20 mouse cellular contexts compared by ENCODE assay signal in the genomic region with DNA sequence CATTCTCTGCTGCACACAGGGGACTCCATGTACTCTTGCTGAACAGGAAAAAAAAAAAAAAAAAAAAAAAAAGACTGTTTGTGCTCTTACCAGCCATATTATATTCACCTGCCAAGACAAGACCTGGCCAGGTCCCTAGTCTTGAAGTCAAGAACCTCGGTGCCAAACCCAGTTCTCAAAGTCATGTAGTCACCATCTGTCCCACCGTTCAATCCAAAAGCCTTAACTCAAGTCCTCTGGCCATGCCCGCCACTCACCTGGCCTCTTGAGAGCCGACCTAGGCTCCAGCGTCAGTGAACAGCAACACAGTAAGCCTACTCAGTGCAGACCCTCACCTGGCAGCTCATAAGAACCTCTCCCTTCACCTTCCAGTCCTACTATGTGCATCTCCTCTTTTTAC.
A peak's percentile ranks its signal among the peaks of the same experiment; 100 is the strongest.
DNase-seq lines count a peak whose midpoint lies in the region; ATAC-seq and TF ChIP-seq lines count a peak whose summit lies in the region.
"Had no signal": no experiment of that assay in that cellular context is flagged by ENCODE, and none has a peak within 500 bp of the region (broad histone marks: within the 10 kb centered on the region; RNA-seq: fewer than 3 reads in every experiment).

No protein-coding gene starts in this region.

- no peaks in the 10 kb centered on the region for H3K27me3 ChIP-seq in cerebellum, adult 2 months (ENCODE audit: control insufficient read depth, insufficient read depth, low read length)
- H3K27me3 ChIP-seq in heart, embryonic 13.5 days (replicated peaks) = no peaks in the 10 kb centered on the region
- H3K27me3 ChIP-seq in heart, embryonic 10.5 days (ENCODE audit: insufficient read depth, poor library complexity, severe bottlenecking) = peaks cover 4% of the 10 kb centered on the region; the same call in 1 of the 2 replicates
- H3K27me3 ChIP-seq: embryonic facial prominence, embryonic 12.5 days; embryonic facial prominence, embryonic 15.5 days; heart, embryonic 12.5 days had no signal

- H3K9me3 ChIP-seq in heart, embryonic 13.5 days = no peaks in the 10 kb centered on the region
- H3K9me3 ChIP-seq in heart, embryonic 10.5 days = no peaks in the 10 kb centered on the region
- H3K9me3 ChIP-seq: embryonic facial prominence, embryonic 12.5 days; embryonic facial prominence, embryonic 15.5 days; G1E; heart, embryonic 12.5 days had no signal

- H3K4me2 ChIP-seq in heart, embryonic 13.5 days = no peak overlapping the region
- H3K4me2 ChIP-seq: embryonic facial prominence, embryonic 12.5 days; embryonic facial prominence, embryonic 15.5 days; heart, embryonic 12.5 days; hindbrain, embryonic 14.5 days had no signal

- TF ChIP-seq POLR2A in cerebellum, adult 2 months (IDR thresholded peaks at IDR 0.05; ENCODE audit: borderline replicate concordance, insufficient read depth, low read length) = no peak

- no peak for ATAC-seq in cerebellum, adult (ENCODE audit: insufficient number of reproducible peaks, low FRiP score, low TSS enrichment)
- no peak for ATAC-seq in heart, embryonic 13.5 days (ENCODE audit: extremely low read depth, insufficient number of reproducible peaks, low FRiP score, low TSS enrichment)
- ATAC-seq: forebrain, embryonic 14.5 days; forebrain, postnatal 0 days; inflammation-experienced regulatory T-cells, adult 6 months; Patski had no signal

- H3K27ac ChIP-seq in cerebellum, adult 2 months (ENCODE audit: insufficient read depth, low read length) = no peak overlapping the region
- peak overlapping the region; percentile 31; the same call in 1 of the 2 replicates for H3K27ac ChIP-seq in heart, embryonic 13.5 days (replicated peaks)
- no peak overlapping the region for H3K27ac ChIP-seq in heart, embryonic 10.5 days
- H3K27ac ChIP-seq: embryonic facial prominence, embryonic 12.5 days; embryonic facial prominence, embryonic 15.5 days; gastrocnemius, adult 2 months; hindbrain, embryonic 14.5 days; hindbrain, postnatal 0 days had no signal

- DNase-seq in cerebellum, adult 2 months = peak; percentile 28 to 50
- DNase-seq in heart, embryonic 10.5 days (ENCODE audit: low spot score) = no peak
- peak; percentile 57 to 70 for DNase-seq in cerebellum, postnatal 10 days
- DNase-seq in embryo, embryonic 10 days (ENCODE audit: low spot score) = no peak
- no peak for DNase-seq in spleen, adult 18-20 months
- DNase-seq: B cell, adult 2 months; forebrain, postnatal 0 days; gastrocnemius, adult 2 months; kidney, adult 18-20 months had no signal

- H3K36me3 ChIP-seq in heart, embryonic 13.5 days = no peaks in the 10 kb centered on the region
- H3K36me3 ChIP-seq in heart, embryonic 10.5 days = no peaks in the 10 kb centered on the region
- H3K36me3 ChIP-seq: embryonic facial prominence, embryonic 12.5 days; embryonic facial prominence, embryonic 15.5 days; G1E; heart, embryonic 12.5 days had no signal

- 18% methylated on average over 5 of the region's 5 CpGs for WGBS in cerebellum, adult 2 months
- WGBS in heart, embryonic 13.5 days = 87% methylated on average over 5 of the region's 5 CpGs
- WGBS in heart, embryonic 10.5 days = 80% methylated on average over 5 of the region's 5 CpGs

- H3K9ac ChIP-seq in heart, embryonic 13.5 days = no peak overlapping the region
- H3K9ac ChIP-seq: embryonic facial prominence, embryonic 12.5 days; embryonic facial prominence, embryonic 15.5 days; forebrain, postnatal 0 days; heart, embryonic 12.5 days; hindbrain, embryonic 14.5 days had no signal

- H3K4me3 ChIP-seq in cerebellum, adult 2 months (replicated peaks; ENCODE audit: insufficient read depth, low read depth, low read length) = no peak overlapping the region
- H3K4me3 ChIP-seq in heart, embryonic 13.5 days = no peak overlapping the region
- no peak overlapping the region for H3K4me3 ChIP-seq in heart, embryonic 10.5 days
- H3K4me3 ChIP-seq: embryonic facial prominence, embryonic 12.5 days; embryonic facial prominence, embryonic 15.5 days; gastrocnemius, adult 2 months; heart, embryonic 12.5 days had no signal

- peaks cover 17% of the 10 kb centered on the region for H3K4me1 ChIP-seq in cerebellum, adult 2 months (ENCODE audit: control insufficient read depth, insufficient read depth, low read length)
- peaks cover 40% of the 10 kb centered on the region for H3K4me1 ChIP-seq in heart, embryonic 13.5 days
- H3K4me1 ChIP-seq in heart, embryonic 10.5 days = peaks cover 6% of the 10 kb centered on the region; the same call in 1 of the 2 replicates

- TF ChIP-seq CTCF in cerebellum, adult 2 months (IDR thresholded peaks at IDR 0.05; ENCODE audit: borderline replicate concordance, insufficient read depth, low read depth, low read length) = no peak

Comparison
In these comparisons a context has a peak if more than half of its experiments do, and no peak if none do; other contexts are left out.
1. DNase-seq: peak in cerebellum, adult 2 months (2 of 2) and cerebellum, postnatal 10 days (2 of 2); none in heart, embryonic 10.5 days (single experiment), embryo, embryonic 10 days (single experiment) and spleen, adult 18-20 months (0 of 2).